ENCODE assay signal across 14 mouse cellular contexts in the genomic region with DNA sequence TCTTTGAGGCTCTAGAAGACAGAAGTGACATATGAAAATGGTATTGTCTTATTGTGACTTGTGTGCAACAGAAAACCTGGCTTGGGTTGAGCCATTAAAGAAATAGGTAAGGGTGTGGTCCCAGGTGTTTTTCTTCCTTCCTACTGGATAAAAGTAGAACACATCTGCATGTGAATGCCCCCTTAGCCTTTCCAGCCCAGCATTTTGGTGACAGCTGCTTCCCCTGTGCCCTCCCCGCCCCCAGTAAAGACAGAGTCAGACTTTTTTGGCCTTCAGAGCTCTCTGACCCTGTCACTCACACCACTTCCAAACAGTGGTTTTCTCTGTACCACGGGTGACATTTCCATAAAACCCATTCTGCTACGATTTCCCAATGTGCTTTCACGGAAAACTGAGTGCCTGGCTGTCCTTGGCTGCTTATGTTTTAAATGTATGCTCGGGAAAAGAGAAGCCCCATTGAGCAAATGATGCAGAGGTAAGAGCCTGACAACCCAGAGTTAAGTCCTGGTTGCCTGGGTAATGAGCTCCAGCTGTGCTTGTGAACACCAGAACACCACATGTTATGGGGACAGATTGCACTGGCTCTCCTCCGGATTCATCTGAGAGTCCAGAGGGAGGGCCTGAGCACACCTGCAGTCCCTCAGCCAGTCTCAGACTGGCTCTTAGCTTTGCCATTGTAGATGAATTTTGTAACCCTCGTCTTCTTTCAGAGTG.
DNase-seq lines count a peak whose midpoint lies in the region; ATAC-seq and TF ChIP-seq lines count a peak whose summit lies in the region.
"Had no signal": no experiment of that assay in that cellular context is flagged by ENCODE, and none has a peak within 500 bp of the region (broad histone marks: within the 10 kb centered on the region; RNA-seq: fewer than 3 reads in every experiment).

No protein-coding gene starts in this region.

- no peaks in the 10 kb centered on the region for H3K4me1 ChIP-seq in midbrain, embryonic 14.5 days (ENCODE audit: control insufficient read depth, insufficient read depth, low read length)
- peaks cover 6% of the 10 kb centered on the region for H3K4me1 ChIP-seq in midbrain, embryonic 13.5 days (replicated peaks)
- no peaks in the 10 kb centered on the region for H3K4me1 ChIP-seq in hindbrain, postnatal 0 days (ENCODE audit: insufficient read depth, low read length)

- no peak overlapping the region for H3K9ac ChIP-seq in midbrain, embryonic 14.5 days (replicated peaks; ENCODE audit: low read length)
- no peak overlapping the region for H3K9ac ChIP-seq in midbrain, embryonic 13.5 days (replicated peaks)
- no peak overlapping the region for H3K9ac ChIP-seq in hindbrain, postnatal 0 days (replicated peaks; ENCODE audit: low read length)

- peaks cover 10% of the 10 kb centered on the region for H3K36me3 ChIP-seq in midbrain, embryonic 14.5 days (ENCODE audit: control insufficient read depth, insufficient read depth, low read length)
- H3K36me3 ChIP-seq in midbrain, embryonic 13.5 days: peaks cover 19% of the 10 kb centered on the region
- no peaks in the 10 kb centered on the region; the same call in 1 of the 2 replicates for H3K36me3 ChIP-seq in hindbrain, postnatal 0 days (ENCODE audit: insufficient read depth, low read length)

- H3K27me3 ChIP-seq in midbrain, embryonic 14.5 days (ENCODE audit: control insufficient read depth, insufficient read depth, low read length): no peaks in the 10 kb centered on the region
- H3K27me3 ChIP-seq in midbrain, embryonic 13.5 days: no peaks in the 10 kb centered on the region
- no peaks in the 10 kb centered on the region for H3K27me3 ChIP-seq in hindbrain, postnatal 0 days (ENCODE audit: insufficient read depth, low read length)
- H3K27me3 ChIP-seq: Patski had no signal

- no peak for ATAC-seq in midbrain, embryonic 14.5 days (ENCODE audit: low FRiP score, low TSS enrichment)
- ATAC-seq in midbrain, embryonic 13.5 days: no peak
- ATAC-seq in hindbrain, postnatal 0 days: 0 out of 2 replicates have a peak, but pooled peaks have one; percentile 45
- ATAC-seq: intestine, postnatal 0 days; Patski had no signal

- no peak overlapping the region for H3K4me3 ChIP-seq in midbrain, embryonic 14.5 days (replicated peaks; ENCODE audit: low read depth, low read length)
- H3K4me3 ChIP-seq in midbrain, embryonic 13.5 days (replicated peaks): no peak overlapping the region
- H3K4me3 ChIP-seq in hindbrain, postnatal 0 days (ENCODE audit: low read length): no peak overlapping the region

- TF ChIP-seq CTCF in hindbrain, postnatal 0 days (IDR thresholded peaks at IDR 0.05; ENCODE audit: low read depth): no peak

- peak; percentile 15 for DNase-seq in midbrain, embryonic 14.5 days
- peak; percentile 19 for DNase-seq in embryo, embryonic 11.5 days (ENCODE audit: low read depth, low spot score)
- DNase-seq in hindbrain, postnatal 0 days (ENCODE audit: low spot score): no peak
- no peak for DNase-seq in frontal cortex, adult 2 months (ENCODE audit: extremely low spot score in 1 of 2, low spot score in 1 of 2)
- DNase-seq in urinary bladder, postnatal 14 days (ENCODE audit: low spot score): no peak
- DNase-seq in cerebellum, adult 11 months: no peak
- DNase-seq: cerebellum, adult 9-10 months; kidney, postnatal 10 days; left cerebral cortex, postnatal 4 days; lung, adult 18-20 months had no signal

- H3K4me2 ChIP-seq in midbrain, embryonic 14.5 days (ENCODE audit: low read length): no peak overlapping the region
- no peak overlapping the region for H3K4me2 ChIP-seq in midbrain, embryonic 13.5 days (replicated peaks)
- H3K4me2 ChIP-seq in hindbrain, postnatal 0 days (ENCODE audit: low read depth, low read length): no peak overlapping the region

- no peak overlapping the region for H3K27ac ChIP-seq in midbrain, embryonic 14.5 days (replicated peaks; ENCODE audit: low read depth, low read length)
- H3K27ac ChIP-seq in midbrain, embryonic 13.5 days: no peak overlapping the region
- H3K27ac ChIP-seq in hindbrain, postnatal 0 days: no peak overlapping the region
- H3K27ac ChIP-seq: macrophage had no signal

- no peaks in the 10 kb centered on the region for H3K9me3 ChIP-seq in midbrain, embryonic 14.5 days (ENCODE audit: control insufficient read depth, low read length)
- no peaks in the 10 kb centered on the region for H3K9me3 ChIP-seq in midbrain, embryonic 13.5 days
- no peaks in the 10 kb centered on the region for H3K9me3 ChIP-seq in hindbrain, postnatal 0 days (ENCODE audit: low read length)

- 21% methylated on average over 7 of the region's 7 CpGs for WGBS in midbrain, embryonic 14.5 days
- WGBS in midbrain, embryonic 13.5 days: 32% methylated on average over 7 of the region's 7 CpGs
- WGBS in hindbrain, postnatal 0 days: 23% methylated on average over 7 of the region's 7 CpGs

Comparison
In these comparisons a context has a peak if more than half of its experiments do, and no peak if none do; other contexts are left out.
1. DNase-seq: peak in midbrain, embryonic 14.5 days (single experiment) and embryo, embryonic 11.5 days (single experiment); none in hindbrain, postnatal 0 days (single experiment), frontal cortex, adult 2 months (0 of 2), urinary bladder, postnatal 14 days (single experiment) and cerebellum, adult 11 months (single experiment).